ENCODE assay signal across 8 mouse cellular contexts in genomic region chr4:127023201-127023600, GRCm38 (mm10). TPM values are rescaled to one million over a fixed set of nuclear protein-coding genes. Genes with fewer than 3 reads are reported as not detected.
A peak's percentile ranks its signal among the peaks of the same experiment; 100 is the strongest.
DNase-seq lines count a peak whose midpoint lies in the region; ATAC-seq and TF ChIP-seq lines count a peak whose summit lies in the region.

No protein-coding gene starts in this region.

- 0% methylated on average over 9 of the region's 9 CpGs for WGBS in lung, embryonic 16.5 days
- WGBS in forebrain, embryonic 10.5 days: 10% methylated on average over 9 of the region's 9 CpGs
- 5% methylated on average over 9 of the region's 9 CpGs for whole genome bisulfite sequencing in limb, embryonic 12.5 days
- under 1% methylated on average over 9 of the region's 9 CpGs for WGBS in small intestine, adult 2 months

- TF ChIP-seq CTCF in small intestine, adult 2 months (IDR thresholded peaks at IDR 0.05; ENCODE audit: extremely low read depth, insufficient read length, insufficient replicate concordance, low read depth, low read length): no peak

- peak overlapping the region; percentile 99 for H3K9ac ChIP-seq in lung, embryonic 16.5 days (ENCODE audit: low read length)
- peak overlapping the region; percentile 100 for H3K9ac ChIP-seq in limb, embryonic 12.5 days (replicated peaks)

- H3K4me3 ChIP-seq in lung, embryonic 16.5 days (ENCODE audit: low read length): peak overlapping the region; percentile 83
- H3K4me3 ChIP-seq in forebrain, embryonic 10.5 days: peak overlapping the region; percentile 100
- H3K4me3 ChIP-seq in limb, embryonic 12.5 days (replicated peaks): peak overlapping the region; percentile 100
- H3K4me3 ChIP-seq in small intestine, adult 2 months (ENCODE audit: low read depth, low read length): peak overlapping the region; percentile 56

- peaks cover 35% of the 10 kb centered on the region for H3K36me3 ChIP-seq in lung, embryonic 16.5 days (ENCODE audit: control insufficient read depth, insufficient read depth, low read length)
- H3K36me3 ChIP-seq in forebrain, embryonic 10.5 days (replicated peaks): peaks cover 65% of the 10 kb centered on the region
- H3K36me3 ChIP-seq in limb, embryonic 12.5 days: peaks cover 60% of the 10 kb centered on the region
- H3K36me3 ChIP-seq in small intestine, adult 2 months (ENCODE audit: control insufficient read depth, insufficient read depth, low read length): peaks cover 36% of the 10 kb centered on the region

- no peaks in the 10 kb centered on the region for H3K9me3 ChIP-seq in lung, embryonic 16.5 days (ENCODE audit: control insufficient read depth, low read length)
- no peaks in the 10 kb centered on the region for H3K9me3 ChIP-seq in forebrain, embryonic 10.5 days
- H3K9me3 ChIP-seq in limb, embryonic 12.5 days: no peaks in the 10 kb centered on the region

- H3K4me1 ChIP-seq in lung, embryonic 16.5 days (replicated peaks; ENCODE audit: control insufficient read depth, insufficient read depth, low read length): peaks cover 20% of the 10 kb centered on the region
- H3K4me1 ChIP-seq in forebrain, embryonic 10.5 days: peaks cover 38% of the 10 kb centered on the region
- H3K4me1 ChIP-seq in limb, embryonic 12.5 days (replicated peaks): peaks cover 24% of the 10 kb centered on the region
- H3K4me1 ChIP-seq in small intestine, adult 2 months (ENCODE audit: control insufficient read depth, insufficient read depth, insufficient read length, low read length): no peaks in the 10 kb centered on the region

- peak overlapping the region; percentile 90 for H3K4me2 ChIP-seq in lung, embryonic 16.5 days (ENCODE audit: low read depth, low read length)
- peak overlapping the region; percentile 98 for H3K4me2 ChIP-seq in limb, embryonic 12.5 days

- H3K27me3 ChIP-seq in lung, embryonic 16.5 days (ENCODE audit: control insufficient read depth, insufficient read depth, low read depth, low read length): no peaks in the 10 kb centered on the region
- no peaks in the 10 kb centered on the region for H3K27me3 ChIP-seq in forebrain, embryonic 10.5 days (ENCODE audit: poor library complexity, severe bottlenecking)
- no peaks in the 10 kb centered on the region for H3K27me3 ChIP-seq in limb, embryonic 12.5 days
- no peaks in the 10 kb centered on the region for H3K27me3 ChIP-seq in small intestine, adult 2 months (ENCODE audit: control insufficient read depth, insufficient read depth, low read length)

- ATAC-seq in lung, embryonic 16.5 days (ENCODE audit: low read depth): no peak
- no peak for ATAC-seq in limb, embryonic 12.5 days (ENCODE audit: insufficient number of reproducible peaks, insufficient read depth, low FRiP score, low TSS enrichment, low read depth)

- no peak for TF ChIP-seq POLR2A in small intestine, adult 2 months (IDR thresholded peaks at IDR 0.05; ENCODE audit: low read depth, low read length)

- H3K27ac ChIP-seq in lung, embryonic 16.5 days (ENCODE audit: low read length): no peak overlapping the region
- peak overlapping the region; percentile 100; the same call in 1 of the 2 replicates for H3K27ac ChIP-seq in forebrain, embryonic 10.5 days
- no peak overlapping the region for H3K27ac ChIP-seq in limb, embryonic 12.5 days
- no peak overlapping the region for H3K27ac ChIP-seq in small intestine, adult 2 months (ENCODE audit: insufficient read depth, low read depth, low read length)

- DNase-seq in lung, postnatal 25 days (ENCODE audit: low spot score): no peak
- DNase-seq in forebrain, embryonic 10.5 days (ENCODE audit: extremely low spot score, low spot score): no peak
- no peak for DNase-seq in ovary, postnatal 14 days (ENCODE audit: low spot score)
- DNase-seq in layer of hippocampus, adult 18-20 months (ENCODE audit: low spot score in 2 of 2): no peak
- DNase-seq in layer of hippocampus, adult 8-10 months (ENCODE audit: low spot score in 2 of 2): no peak

RNA-seq across cellular contexts. Expression of gene Sfpq, which starts 2.1 kb away (rescaled TPM):
- 67.1 and 68.2 TPM in 2 replicates for polyA plus RNA-seq in lung, embryonic 16.5 days (2015; fragmentation: Nextera tagmentation; extraction: Ambion mirVana)
- polyA plus RNA-seq in forebrain, embryonic 10.5 days (2016; fragmentation: Nextera tagmentation; extraction: Ambion mirVana): 107 and 110 TPM in 2 replicates
- polyA plus RNA-seq in limb, embryonic 12.5 days (2016; fragmentation: Nextera tagmentation; extraction: Ambion mirVana): 179 and 183 TPM in 2 replicates
- 31.5 and 47.9 TPM in 2 replicates for polyA plus RNA-seq in small intestine, adult 2 months (2012; rRNA removed)
- total RNA-seq in layer of hippocampus, adult 18-20 months (2021): 100 to 1,000 TPM; 271 to 272 TPM
- total RNA-seq in layer of hippocampus, adult 8-10 months (2022): 100 to 1,000 TPM; 208 to 316 (median 265) TPM

RNA-seq across cellular contexts. Expression of gene Zmym1, which starts 37.8 kb away (rescaled TPM):
- polyA plus RNA-seq in lung, embryonic 16.5 days (2015; fragmentation: Nextera tagmentation; extraction: Ambion mirVana): 19.1 and 19.3 TPM in 2 replicates
- 38.9 and 39.4 TPM in 2 replicates for polyA plus RNA-seq in forebrain, embryonic 10.5 days (2016; fragmentation: Nextera tagmentation; extraction: Ambion mirVana)
- polyA plus RNA-seq in limb, embryonic 12.5 days (2016; fragmentation: Nextera tagmentation; extraction: Ambion mirVana): 26.2 and 30.2 TPM in 2 replicates
- 0.20 and 0.39 TPM in 2 replicates for polyA plus RNA-seq in small intestine, adult 2 months (2012; rRNA removed)
- 10 to 100 TPM; 14.4 to 16.0 TPM for total RNA-seq in layer of hippocampus, adult 18-20 months (2021)
- total RNA-seq in layer of hippocampus, adult 8-10 months (2022): 10 to 100 TPM; 10.6 to 20.5 (median 14.6) TPM

RNA-seq across cellular contexts. Expression of gene Zmym6, which starts 54.0 kb away (rescaled TPM):
- polyA plus RNA-seq in lung, embryonic 16.5 days (2015; fragmentation: Nextera tagmentation; extraction: Ambion mirVana): 14.4 and 18.2 TPM in 2 replicates
- polyA plus RNA-seq in forebrain, embryonic 10.5 days (2016; fragmentation: Nextera tagmentation; extraction: Ambion mirVana): 19.9 and 21.0 TPM in 2 replicates
- polyA plus RNA-seq in limb, embryonic 12.5 days (2016; fragmentation: Nextera tagmentation; extraction: Ambion mirVana): 28.7 and 31.0 TPM in 2 replicates
- 0.76 and 1.1 TPM in 2 replicates for polyA plus RNA-seq in small intestine, adult 2 months (2012; rRNA removed)
- 10 to 100 TPM; 35.7 to 37.7 TPM for total RNA-seq in layer of hippocampus, adult 18-20 months (2021)
- total RNA-seq in layer of hippocampus, adult 8-10 months (2022): 10 to 100 TPM; 36.7 to 50.5 (median 39.0) TPM

RNA-seq across cellular contexts. Expression of gene Zmym4, which starts 55.3 kb away (rescaled TPM):
- 16.4 and 18.0 TPM in 2 replicates for polyA plus RNA-seq in lung, embryonic 16.5 days (2015; fragmentation: Nextera tagmentation; extraction: Ambion mirVana)
- polyA plus RNA-seq in forebrain, embryonic 10.5 days (2016; fragmentation: Nextera tagmentation; extraction: Ambion mirVana): 26.2 and 29.9 TPM in 2 replicates
- polyA plus RNA-seq in limb, embryonic 12.5 days (2016; fragmentation: Nextera tagmentation; extraction: Ambion mirVana): 34.3 and 39.3 TPM in 2 replicates
- 0.19 and 0.74 TPM in 2 replicates for polyA plus RNA-seq in small intestine, adult 2 months (2012; rRNA removed)
- total RNA-seq in layer of hippocampus, adult 18-20 months (2021): 10 to 100 TPM; 48.2 to 48.5 TPM
- 10 to 100 TPM; 52.0 to 64.4 (median 55.9) TPM for total RNA-seq in layer of hippocampus, adult 8-10 months (2022)

Comparison
In these comparisons a context has a peak if more than half of its experiments do, and no peak if none do; other contexts are left out.
1. RNA of gene Zmym1, which starts 37.8 kb away (polyA plus RNA-seq): 38.9 to 39.4 TPM in forebrain, embryonic 10.5 days, 26.2 to 30.2 TPM in limb, embryonic 12.5 days and 19.1 to 19.3 TPM in lung, embryonic 16.5 days; 0.20 to 0.39 TPM in small intestine, adult 2 months; every median in the first group is over 10 times any median in the second.
2. Peak in every context shown above with its lines, with median percentiles within 50 percentile points of each other: H3K4me3 ChIP-seq.